10 mouse cellular contexts compared by ENCODE assay signal in the genomic region with DNA sequence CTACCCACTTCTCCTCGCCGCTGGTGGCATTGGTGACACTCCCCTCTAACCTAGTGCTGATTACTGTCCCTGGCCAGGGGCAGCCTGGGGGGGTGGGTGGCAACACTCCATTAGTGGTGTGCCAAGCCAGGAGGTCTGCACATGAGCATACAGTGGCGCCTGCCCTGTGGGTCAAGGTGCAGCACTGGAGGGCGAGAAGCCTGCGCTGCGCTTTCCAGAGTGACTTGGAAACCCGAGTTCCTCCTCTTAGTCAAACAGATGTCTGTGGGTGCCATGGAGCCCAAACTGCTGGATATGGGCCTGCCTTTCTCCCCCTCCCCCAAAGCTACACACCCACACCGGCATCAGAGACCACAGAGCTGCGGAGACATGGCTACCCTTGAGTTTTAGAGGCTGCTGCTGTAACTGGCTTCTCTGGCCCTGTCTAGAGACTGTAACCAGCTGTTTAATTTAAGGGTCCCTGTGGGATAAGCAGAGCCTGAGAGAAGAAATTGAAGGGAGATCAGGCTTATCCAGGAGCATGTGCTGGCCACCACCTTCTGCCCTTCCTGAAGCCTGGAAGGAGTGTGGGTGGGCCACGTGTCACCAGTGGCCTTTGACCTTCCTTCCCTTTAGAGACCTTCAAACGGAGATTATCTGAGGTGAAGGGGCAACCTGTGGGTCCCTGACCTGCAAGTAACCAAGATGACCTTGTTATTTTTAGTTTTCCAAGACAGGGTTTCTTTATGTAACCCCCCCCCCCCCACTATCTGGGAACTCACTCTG. TPM values are rescaled to one million over a fixed set of nuclear protein-coding genes. Genes with fewer than 3 reads are reported as not detected.
DNase-seq lines count a peak whose midpoint lies in the region; ATAC-seq and TF ChIP-seq lines count a peak whose summit lies in the region.
"Had no signal": no experiment of that assay in that cellular context is flagged by ENCODE, and none has a peak within 500 bp of the region (broad histone marks: within the 10 kb centered on the region; RNA-seq: fewer than 3 reads in every experiment).

No protein-coding gene starts in this region.

- no peak for TF ChIP-seq CTCF in lung, adult 2 months (IDR thresholded peaks at IDR 0.05; ENCODE audit: insufficient read depth, low read length)

- ATAC-seq in hindbrain, embryonic 16.5 days, result peak; percentile 21

- peak overlapping the region; percentile 3; the same call in 1 of the 2 replicates for H3K9ac ChIP-seq in hindbrain, embryonic 16.5 days (ENCODE audit: low read depth, low read length)

- peak overlapping the region; percentile 1; the same call in 1 of the 2 replicates for H3K4me3 ChIP-seq in heart, embryonic 10.5 days
- H3K4me3 ChIP-seq in embryonic facial prominence, embryonic 10.5 days, result no peak overlapping the region
- no peak overlapping the region for H3K4me3 ChIP-seq in hindbrain, embryonic 16.5 days (ENCODE audit: low read length)
- H3K4me3 ChIP-seq in midbrain, embryonic 10.5 days, result no peak overlapping the region
- H3K4me3 ChIP-seq in lung, adult 2 months (replicated peaks; ENCODE audit: extremely low read depth, low read depth, low read length), result no peak overlapping the region

- no peak for DNase-seq in heart, embryonic 10.5 days (ENCODE audit: low spot score)
- DNase-seq in heart, postnatal 4 days, result no peak
- DNase-seq in embryonic facial prominence, embryonic 10.5 days (ENCODE audit: low spot score), result peak; percentile 25
- DNase-seq in midbrain, embryonic 10.5 days (ENCODE audit: low spot score), result no peak
- DNase-seq in spleen, adult 18-20 months, result no peak
- no peak for DNase-seq in gastrocnemius, postnatal 14 days
- DNase-seq in lung, adult 2 months, result no peak

- peaks cover 78% of the 10 kb centered on the region for H3K36me3 ChIP-seq in heart, embryonic 10.5 days
- H3K36me3 ChIP-seq in embryonic facial prominence, embryonic 10.5 days (replicated peaks), result peaks cover 92% of the 10 kb centered on the region
- peaks cover 30% of the 10 kb centered on the region for H3K36me3 ChIP-seq in hindbrain, embryonic 16.5 days (ENCODE audit: control insufficient read depth, insufficient read depth, low read length)
- peaks cover 94% of the 10 kb centered on the region for H3K36me3 ChIP-seq in midbrain, embryonic 10.5 days

- peak overlapping the region; percentile 56; the same call in 1 of the 2 replicates for H3K27ac ChIP-seq in heart, embryonic 10.5 days
- 0 out of 2 replicates have a peak overlapping the region, but pooled peaks have one; percentile 41 for H3K27ac ChIP-seq in embryonic facial prominence, embryonic 10.5 days (replicated peaks)
- peak overlapping the region; percentile 64 for H3K27ac ChIP-seq in hindbrain, embryonic 16.5 days (ENCODE audit: low read depth, low read length)
- peak overlapping the region; percentile 28; the same call in 1 of the 2 replicates for H3K27ac ChIP-seq in midbrain, embryonic 10.5 days (replicated peaks)

- WGBS in heart, embryonic 10.5 days, result 71% methylated on average over 11 of the region's 11 CpGs
- WGBS in embryonic facial prominence, embryonic 10.5 days, result 60% methylated on average over 11 of the region's 11 CpGs
- 62% methylated on average over 11 of the region's 11 CpGs for WGBS in hindbrain, embryonic 16.5 days
- 80% methylated on average over 11 of the region's 11 CpGs for WGBS in midbrain, embryonic 10.5 days
- WGBS in lung, adult 2 months, result 61% methylated on average over 11 of the region's 11 CpGs

- peaks cover 43% of the 10 kb centered on the region for H3K4me1 ChIP-seq in heart, embryonic 10.5 days
- peaks cover 35% of the 10 kb centered on the region for H3K4me1 ChIP-seq in embryonic facial prominence, embryonic 10.5 days
- peaks cover 20% of the 10 kb centered on the region for H3K4me1 ChIP-seq in hindbrain, embryonic 16.5 days (ENCODE audit: control insufficient read depth, insufficient read depth, low read depth, low read length)
- peaks cover 50% of the 10 kb centered on the region for H3K4me1 ChIP-seq in midbrain, embryonic 10.5 days
- no peaks in the 10 kb centered on the region for H3K4me1 ChIP-seq in lung, adult 2 months (ENCODE audit: control insufficient read depth, insufficient read depth, low read length)

- no peaks in the 10 kb centered on the region for H3K9me3 ChIP-seq in heart, embryonic 10.5 days
- H3K9me3 ChIP-seq in embryonic facial prominence, embryonic 10.5 days, result no peaks in the 10 kb centered on the region
- H3K9me3 ChIP-seq in hindbrain, embryonic 16.5 days (ENCODE audit: control insufficient read depth, low read length), result no peaks in the 10 kb centered on the region
- H3K9me3 ChIP-seq in midbrain, embryonic 10.5 days (replicated peaks), result no peaks in the 10 kb centered on the region

- 0 out of 2 replicates have a peak, but pooled peaks cover 7% of the 10 kb centered on the region for H3K27me3 ChIP-seq in heart, embryonic 10.5 days (ENCODE audit: insufficient read depth, poor library complexity, severe bottlenecking)
- H3K27me3 ChIP-seq in embryonic facial prominence, embryonic 10.5 days (replicated peaks; ENCODE audit: low read depth, poor library complexity, severe bottlenecking), result no peaks in the 10 kb centered on the region
- H3K27me3 ChIP-seq in hindbrain, embryonic 16.5 days (replicated peaks; ENCODE audit: control insufficient read depth, insufficient read depth, low read length), result no peaks in the 10 kb centered on the region
- no peaks in the 10 kb centered on the region for H3K27me3 ChIP-seq in midbrain, embryonic 10.5 days (ENCODE audit: low read depth, poor library complexity, severe bottlenecking)

- intact Hi-C loops in gastrocnemius, postnatal 14 days (cut with DNase I; ENCODE audit: low total_unique reads), result no loop called here

- no peak overlapping the region for H3K4me2 ChIP-seq in hindbrain, embryonic 16.5 days (ENCODE audit: low read length)

- no peak for TF ChIP-seq POLR2A in lung, adult 2 months (IDR thresholded peaks at IDR 0.05; ENCODE audit: borderline replicate concordance, extremely low read depth, low read depth, low read length)

RNA-seq across cellular contexts. Expression of gene Gpd1, which starts 1.2 kb away (rescaled TPM):
- 0.74 and 0.87 TPM in 2 replicates for polyA plus RNA-seq in heart, embryonic 10.5 days (2016; fragmentation: Nextera tagmentation; extraction: Ambion mirVana)
- total RNA-seq in heart, postnatal 4 days (2021), result 10 to 100 TPM; 24.5 to 26.4 TPM
- polyA plus RNA-seq in embryonic facial prominence, embryonic 10.5 days (2016; fragmentation: Nextera tagmentation; extraction: Ambion mirVana), result 0.42 and 0.55 TPM in 2 replicates
- 3.1 and 4.6 TPM in 2 replicates for polyA plus RNA-seq in hindbrain, embryonic 16.5 days (2015; fragmentation: Nextera tagmentation; extraction: Ambion mirVana)
- 0.40 and 0.62 TPM in 2 replicates for polyA plus RNA-seq in midbrain, embryonic 10.5 days (2016; fragmentation: Nextera tagmentation; extraction: Ambion mirVana)
- total RNA-seq in gastrocnemius, postnatal 14 days (2021), result 100 to 1,000 TPM; 487 to 557 TPM
- 55.2 and 114 TPM in 2 replicates for polyA plus RNA-seq in lung, adult 2 months (2012; rRNA removed)

RNA-seq across cellular contexts. Expression of gene Cox14, which starts 9.3 kb away (rescaled TPM):
- 164 and 187 TPM in 2 replicates for polyA plus RNA-seq in heart, embryonic 10.5 days (2016; fragmentation: Nextera tagmentation; extraction: Ambion mirVana)
- 100 to 1,000 TPM; 150 to 159 TPM for total RNA-seq in heart, postnatal 4 days (2021)
- polyA plus RNA-seq in embryonic facial prominence, embryonic 10.5 days (2016; fragmentation: Nextera tagmentation; extraction: Ambion mirVana), result 129 and 131 TPM in 2 replicates
- polyA plus RNA-seq in hindbrain, embryonic 16.5 days (2015; fragmentation: Nextera tagmentation; extraction: Ambion mirVana), result 175 and 191 TPM in 2 replicates
- 157 and 159 TPM in 2 replicates for polyA plus RNA-seq in midbrain, embryonic 10.5 days (2016; fragmentation: Nextera tagmentation; extraction: Ambion mirVana)
- 100 to 1,000 TPM; 182 TPM for total RNA-seq in gastrocnemius, postnatal 14 days (2021)
- 168 and 205 TPM in 2 replicates for polyA plus RNA-seq in lung, adult 2 months (2012; rRNA removed)

RNA-seq across cellular contexts. Expression of gene Gm17349, which starts 10.9 kb away (rescaled TPM):
- not detected in 2 replicates for polyA plus RNA-seq in heart, embryonic 10.5 days (2016; fragmentation: Nextera tagmentation; extraction: Ambion mirVana)
- total RNA-seq in heart, postnatal 4 days (2021), result 1 to 10 TPM; 3.7 to 4.8 TPM
- not detected in 2 replicates for polyA plus RNA-seq in embryonic facial prominence, embryonic 10.5 days (2016; fragmentation: Nextera tagmentation; extraction: Ambion mirVana)
- polyA plus RNA-seq in hindbrain, embryonic 16.5 days (2015; fragmentation: Nextera tagmentation; extraction: Ambion mirVana), result not detected in 2 replicates
- polyA plus RNA-seq in midbrain, embryonic 10.5 days (2016; fragmentation: Nextera tagmentation; extraction: Ambion mirVana), result not detected in 2 replicates
- total RNA-seq in gastrocnemius, postnatal 14 days (2021), result 1 to 10 TPM; 1.7 to 1.9 TPM
- polyA plus RNA-seq in lung, adult 2 months (2012; rRNA removed), result 1.0 TPM in 1 of 2 replicates, not detected in the other
- polyA plus RNA-seq: embryonic facial prominence, embryonic 11.5 days; intestine, embryonic 14.5 days had no signal

RNA-seq across cellular contexts. Expression of gene Smarcd1, which starts 14.2 kb away (rescaled TPM):
- 31.1 and 45.5 TPM in 2 replicates for polyA plus RNA-seq in heart, embryonic 10.5 days (2016; fragmentation: Nextera tagmentation; extraction: Ambion mirVana)
- 10 to 100 TPM; 46.5 to 47.7 TPM for total RNA-seq in heart, postnatal 4 days (2021)
- 83.3 and 89.1 TPM in 2 replicates for polyA plus RNA-seq in embryonic facial prominence, embryonic 10.5 days (2016; fragmentation: Nextera tagmentation; extraction: Ambion mirVana)
- polyA plus RNA-seq in hindbrain, embryonic 16.5 days (2015; fragmentation: Nextera tagmentation; extraction: Ambion mirVana), result 71.7 and 86.2 TPM in 2 replicates
- polyA plus RNA-seq in midbrain, embryonic 10.5 days (2016; fragmentation: Nextera tagmentation; extraction: Ambion mirVana), result 98.1 and 112 TPM in 2 replicates
- 10 to 100 TPM in 1 of 2 experiments, 1 to 10 TPM in 1; 9.4 to 11.5 TPM for total RNA-seq in gastrocnemius, postnatal 14 days (2021)
- 30.1 and 38.0 TPM in 2 replicates for polyA plus RNA-seq in lung, adult 2 months (2012; rRNA removed)

RNA-seq across cellular contexts. Expression of gene Asic1, which starts 46.0 kb away (rescaled TPM):
- polyA plus RNA-seq in heart, embryonic 10.5 days (2016; fragmentation: Nextera tagmentation; extraction: Ambion mirVana), result 3.2 and 5.2 TPM in 2 replicates
- total RNA-seq in heart, postnatal 4 days (2021), result 1 to 10 TPM in 1 of 2 experiments, under 1 TPM in 1; 0.77 to 1.0 TPM
- 3.2 and 4.9 TPM in 2 replicates for polyA plus RNA-seq in embryonic facial prominence, embryonic 10.5 days (2016; fragmentation: Nextera tagmentation; extraction: Ambion mirVana)
- polyA plus RNA-seq in hindbrain, embryonic 16.5 days (2015; fragmentation: Nextera tagmentation; extraction: Ambion mirVana), result 45.1 and 59.4 TPM in 2 replicates
- polyA plus RNA-seq in midbrain, embryonic 10.5 days (2016; fragmentation: Nextera tagmentation; extraction: Ambion mirVana), result 6.0 and 14.9 TPM in 2 replicates
- total RNA-seq in gastrocnemius, postnatal 14 days (2021), result 1 to 10 TPM in 1 of 2 experiments, under 1 TPM in 1; 0.69 to 1.0 TPM
- polyA plus RNA-seq in lung, adult 2 months (2012; rRNA removed), result 0.18 and 0.19 TPM in 2 replicates

Comparison
In these comparisons a context has a peak if more than half of its experiments do, and no peak if none do; other contexts are left out.
1. RNA of gene Gpd1, which starts 1.2 kb away (polyA plus RNA-seq): 55.2 to 114 TPM in lung, adult 2 months; 3.1 to 4.6 TPM in hindbrain, embryonic 16.5 days, 0.74 to 0.87 TPM in heart, embryonic 10.5 days, 0.40 to 0.62 TPM in midbrain, embryonic 10.5 days and 0.42 to 0.55 TPM in embryonic facial prominence, embryonic 10.5 days; every median in the first group is over 10 times any median in the second.
2. Peak in every context shown above with its lines, with median percentiles within 50 percentile points of each other: H3K27ac ChIP-seq.